Mouse (Mus musculus): ENCODE measurements around the gene Pde8b. TPM values are rescaled to one million over a fixed set of nuclear protein-coding genes. Genes with fewer than 3 reads are reported as not detected.
A peak's percentile ranks its signal among the peaks of the same experiment; 100 is the strongest.

The Pde8b gene
- polyA plus RNA-seq, 3 experiments from 2014 or later, result 0.29 to 1.6 (median 1.5) TPM

- ATAC-seq, result peak; percentile 32
These were observed 238.4 kb downstream of the Pde8b start for GRCm38 (mm10) chr13:95011546-95012257.

GRCm38 (mm10) chr13:95009261-95009660, 240.9 kb downstream of the Pde8b start:
- no peak for ATAC-seq

DNA sequence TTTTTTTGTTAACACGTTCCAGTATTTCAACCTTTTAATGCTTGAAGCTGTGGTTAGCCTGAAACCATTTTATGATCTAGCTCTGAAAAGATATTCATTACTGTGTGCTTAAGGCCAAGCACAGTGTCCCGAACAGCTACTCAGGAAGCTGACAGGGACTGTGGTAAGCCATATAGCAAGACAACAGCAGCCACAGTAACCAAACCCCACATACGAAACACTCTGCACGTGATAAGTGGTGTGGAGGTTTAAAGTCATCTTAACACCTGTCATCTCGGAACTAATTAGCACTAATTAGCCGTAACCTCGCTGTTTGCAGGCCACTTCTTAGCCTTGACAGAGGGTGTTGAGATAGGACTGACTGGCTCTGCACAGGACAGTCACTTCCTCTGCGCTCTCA, 242.9 kb downstream of the Pde8b start:
- peak; percentile 56 for ATAC-seq

GRCm38 (mm10) chr13:94990516-94990915, 259.6 kb downstream of the Pde8b start:
- ATAC-seq, result no peak

DNA sequence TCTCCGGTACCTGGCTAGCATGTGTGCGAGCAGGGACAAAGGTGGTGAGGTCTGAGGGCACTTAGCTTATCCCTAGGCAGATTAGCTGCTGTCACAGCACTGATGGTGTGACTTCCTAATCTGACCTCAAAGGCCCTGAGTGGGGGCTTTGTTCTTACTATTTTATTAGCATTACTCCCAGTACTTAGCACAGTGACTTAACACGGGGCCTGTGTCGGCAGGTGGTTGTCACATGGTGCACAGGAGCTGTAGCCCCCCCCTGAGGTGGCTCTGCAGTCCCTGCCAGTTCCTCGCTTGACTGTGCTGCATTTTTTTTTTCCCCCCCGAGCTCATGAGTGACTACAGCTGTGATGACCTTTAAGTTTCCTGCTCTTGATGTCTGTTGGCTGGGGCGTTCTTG, 271.1 kb downstream of the Pde8b start:
- peak; percentile 9 for ATAC-seq

GRCm38 (mm10) chr13:94976219-94977186, 273.6 kb downstream of the Pde8b start, which contains the start of gene Wdr41:
Gene Wdr41, plus strand, starts transcription at chr13:94976344.
- ATAC-seq, result peak; percentile 84

DNA sequence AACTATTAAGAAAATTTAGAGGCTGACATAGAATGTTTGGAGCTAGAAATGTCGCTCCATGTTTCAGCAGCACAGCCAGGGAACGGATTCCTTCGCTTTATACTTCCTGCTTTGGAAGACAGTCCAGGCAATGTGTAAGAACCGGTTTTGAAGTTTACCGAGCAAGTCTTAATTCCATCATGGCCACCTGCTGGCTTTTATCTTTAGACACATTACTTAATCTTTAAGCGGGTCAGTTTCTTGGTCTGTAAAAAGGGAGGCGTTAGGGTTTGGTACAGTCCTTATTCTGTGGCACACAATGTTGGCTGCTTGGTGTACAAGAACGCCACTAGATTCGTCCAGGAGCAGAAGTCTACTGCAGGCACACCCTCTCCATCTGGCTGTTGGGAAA, 274.3 kb downstream of the Pde8b start:
- ATAC-seq, result peak; percentile 35

Other genes with a start within 250 kb of the Pde8b start
- gene Zbed3, start 73.3 kb upstream of the Pde8b start, polyA plus RNA-seq (2017; shearing (Covaris generic)), result 1 to 10 TPM; 1.2 to 3.7 (median 2.5) TPM
- gene Aggf1, start 125.0 kb upstream of the Pde8b start, polyA plus RNA-seq (2017; shearing (Covaris generic)), result 10 to 100 TPM; 11.3 to 13.2 (median 11.9) TPM
- not detected for gene Crhbp, start 194.6 kb upstream of the Pde8b start, polyA plus RNA-seq (2017; shearing (Covaris generic))
- not detected for gene S100z, start 228.4 kb upstream of the Pde8b start, polyA plus RNA-seq (2017; shearing (Covaris generic))